Mouse (Mus musculus) ES-E14 (cell line): ENCODE measurements around the gene Vps54. TPM values are rescaled to one million over a fixed set of nuclear protein-coding genes. Genes with fewer than 3 reads are reported as not detected.
"Not testable (repeated sequence)": the region's sequence is repeated elsewhere in the genome, so short reads cannot be mapped to it uniquely, and the experiment has no call there.

Experiments used
- DNase-seq: peaks from one replicate; pipeline ENCODE4 v3.0.0-alpha.2; 2013; ENCODE audit warnings: low read depth, low spot score
- H3K27ac ChIP-seq: 2 replicates; pipeline ENCODE4 v1.5.1; 2012; ENCODE audit warnings: low read depth, mild to moderate bottlenecking, low read length, moderate library complexity, mixed read lengths; ENCODE audit not compliant: poor library complexity, insufficient read depth, severe bottlenecking
- H3K36me3 ChIP-seq: 2 replicates; pipeline ENCODE4 v1.6.1; 2012; ENCODE audit warnings: mild to moderate bottlenecking, low read length, moderate library complexity, mixed read lengths; ENCODE audit not compliant: control insufficient read depth, poor library complexity, insufficient read depth, severe bottlenecking
- H3K4me1 ChIP-seq, 2 experiments: fragments of 150-350 bp in 1 of 2; sonication (generic) in 1 of 2; 2 replicates each; pipeline ENCODE4 v1.6.1; 2012; ENCODE audit warnings: low read length in 2 of 2, mild to moderate bottlenecking in 1 of 2, mixed read lengths in 1 of 2; ENCODE audit not compliant: control insufficient read depth in 2 of 2, insufficient read depth in 2 of 2, poor library complexity in 1 of 2
- H3K4me3 ChIP-seq, 2 experiments: fragments of 150-350 bp in 1 of 2; sonication (generic) in 1 of 2; 2 replicates each; pipeline ENCODE4 v1.5.1; 2012; ENCODE audit warnings: low read length in 2 of 2, low read depth in 1 of 2, mild to moderate bottlenecking in 1 of 2, mixed read lengths in 1 of 2; ENCODE audit not compliant: insufficient read depth in 1 of 2, poor library complexity in 1 of 2, severe bottlenecking in 1 of 2
- H3K9ac ChIP-seq: 2 replicates; pipeline ENCODE4 v1.6.1; 2012; ENCODE audit warnings: low read depth, mild to moderate bottlenecking, low read length, mixed read lengths; ENCODE audit not compliant: poor library complexity, insufficient read depth, severe bottlenecking
- H3K9me3 ChIP-seq: fragments of 150-350 bp; sonication (generic); 2 replicates; pipeline ENCODE4 v1.6.1; 2012; ENCODE audit warnings: low read depth, mild to moderate bottlenecking, low read length; ENCODE audit not compliant: control insufficient read depth, insufficient read depth
- CHD2 ChIP-seq: IDR thresholded peaks from 2 replicates; pipeline ENCODE4 v1.6.1; 2014; ENCODE audit warnings: mild to moderate bottlenecking, low read depth, low read length, inconsistent platforms
- HCFC1 ChIP-seq: IDR thresholded peaks from 2 replicates; pipeline ENCODE4 v1.6.1; 2012; ENCODE audit warnings: low read length, inconsistent platforms, borderline replicate concordance; ENCODE audit not compliant: insufficient read depth
- MAFK ChIP-seq: IDR thresholded peaks from 2 replicates; pipeline ENCODE4 v1.6.1; 2014; ENCODE audit warnings: mild to moderate bottlenecking, low read depth, low read length, inconsistent platforms; ENCODE audit not compliant: insufficient read depth
- ZC3H11A ChIP-seq: IDR thresholded peaks from 2 replicates; pipeline ENCODE4 v1.6.1; 2012; ENCODE audit warnings: low read depth, mild to moderate bottlenecking, inconsistent platforms, low read length, borderline replicate concordance
- ZNF384 ChIP-seq: IDR thresholded peaks from 2 replicates; pipeline ENCODE4 v1.6.1; 2012; ENCODE audit warnings: low read depth, low read length, inconsistent platforms
- in situ Hi-C, 2 experiments: fragments of 600-800 bp; cut with MboI; formaldehyde crosslinking; loops; one replicate each; pipeline ENCODE4 v1.15.1; 2025; ENCODE audit warnings: low sequenced_read_pairs in 2 of 2, inconsistent platforms in 1 of 2; ENCODE audit not compliant: unreplicated experiment in 2 of 2
- total RNA-seq: library from RNA; depleted of rRNA; stranded (reverse); fragments of 300-350 nt; gene quantifications from 2 replicates; pipeline ENCODE4 v1.2.3, GENCODE M21; 2012

The Vps54 gene
- total RNA-seq, 1 experiment: 61.4 TPM

DNA sequence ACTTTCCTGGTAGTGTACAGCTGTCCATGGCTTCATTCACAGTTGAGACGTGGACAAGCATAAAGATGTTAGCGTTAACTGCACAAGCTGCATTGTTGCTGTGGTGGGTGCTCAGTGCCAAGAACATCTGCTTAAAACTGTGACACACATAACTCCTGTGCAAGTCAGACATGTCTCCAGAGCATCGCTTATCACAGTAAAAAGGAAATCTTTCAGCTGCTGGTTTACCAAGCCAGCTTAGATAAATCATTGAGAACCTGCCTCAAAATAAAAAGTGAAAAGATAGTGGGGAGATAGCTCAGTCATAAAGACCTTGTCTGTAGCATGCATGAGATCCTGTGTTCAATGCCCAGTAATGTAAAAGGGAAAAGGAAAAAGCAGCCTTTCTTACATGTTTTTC is 47.3 kb downstream of the Vps54 start:
- Histone ChIP-seq H3K9ac (no peak overlapping the region), H3K9me3 (no peaks in the 10 kb centered on the region), H3K4me1 (no peaks in the 10 kb centered on the region), H3K4me3 (no peak overlapping the region), H3K36me3 (no peaks in the 10 kb centered on the region), H3K27ac (no peak overlapping the region)
- TF ChIP-seq HCFC1 (no peak), CHD2 (no peak), ZC3H11A (no peak), ZNF384 (no peak), MAFK (no peak)
- DNase-seq: no peak
- in situ Hi-C loops: no loop called here

DNA sequence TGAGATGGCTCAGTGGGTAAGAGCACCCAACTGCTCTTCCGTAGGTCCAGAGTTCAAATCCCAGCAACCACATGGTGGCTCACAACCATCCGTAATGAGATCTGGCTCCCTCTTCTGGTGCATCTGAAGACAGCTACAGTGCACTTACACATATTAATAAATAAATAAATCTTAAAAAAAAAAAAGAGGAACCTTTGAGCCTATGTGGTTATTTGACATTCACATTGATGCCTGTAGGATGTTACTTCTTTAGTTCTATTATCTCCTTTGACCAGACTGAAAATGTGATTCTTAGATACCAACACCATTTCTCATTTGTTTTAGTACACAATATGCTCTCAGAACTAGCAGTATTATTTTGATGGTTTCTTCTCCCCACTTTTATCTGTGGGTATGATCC is 49.1 kb downstream of the Vps54 start:
- in situ Hi-C loops, DNase-seq, H3K9me3 ChIP-seq, H3K4me1 ChIP-seq, H3K9ac ChIP-seq, H3K36me3 ChIP-seq, H3K27ac ChIP-seq, H3K4me3 ChIP-seq: not testable (repeated sequence)

DNA sequence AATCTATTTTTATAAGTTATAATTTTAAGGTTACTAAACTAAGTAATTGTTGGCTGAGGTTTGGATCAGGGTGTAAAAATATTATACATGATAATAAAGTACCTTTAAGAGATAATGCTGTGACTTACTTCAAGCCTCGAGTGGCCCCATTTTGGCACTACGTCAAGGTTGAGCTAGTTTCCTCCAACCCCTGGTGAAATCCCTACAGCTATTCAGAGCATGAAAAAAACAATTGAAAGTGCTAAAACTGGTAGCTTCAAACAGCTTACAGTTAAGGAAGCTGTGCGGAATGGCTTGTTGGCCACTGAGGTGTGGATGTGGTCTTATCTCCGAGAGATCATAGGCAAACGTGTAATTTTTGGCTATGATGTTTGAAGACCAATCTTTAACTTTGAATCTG is 56.4 kb downstream of the Vps54 start:
- Histone ChIP-seq H3K4me1 (no peaks in the 10 kb centered on the region), H3K36me3 (peaks cover 7% of the 10 kb centered on the region; the same call in 1 of the 2 replicates), H3K27ac (no peak overlapping the region), H3K4me3 (no peak overlapping the region), H3K9me3 (no peaks in the 10 kb centered on the region), H3K9ac (no peak overlapping the region)
- no peak for DNase-seq
- TF ChIP-seq ZNF384: no peak
- no peak for TF ChIP-seq HCFC1
- no peak for TF ChIP-seq ZC3H11A
- TF ChIP-seq CHD2: no peak
- TF ChIP-seq MAFK: no peak
- in situ Hi-C loops: no loop called here

DNA sequence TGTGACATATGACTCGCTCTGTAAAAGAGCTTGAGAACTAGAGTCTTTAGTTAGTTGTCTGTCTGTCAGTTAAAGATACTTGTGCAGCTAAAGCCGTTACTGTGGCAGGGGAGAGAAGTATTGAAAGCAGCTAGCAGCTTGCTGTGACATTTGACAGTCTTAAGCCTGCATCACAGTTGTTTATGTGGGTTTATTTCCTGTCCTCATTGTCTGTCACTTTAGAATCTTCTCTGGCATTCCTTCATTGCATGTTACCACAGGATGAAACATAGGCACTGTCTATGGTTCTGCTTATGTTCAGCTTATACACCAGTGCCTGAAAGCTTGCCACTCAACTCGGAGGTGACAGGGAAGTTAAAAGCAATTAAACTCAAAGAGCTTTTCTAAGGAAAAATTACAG is 64.5 kb downstream of the Vps54 start:
- in situ Hi-C loops: no loop called here
- H3K9ac ChIP-seq: no peak overlapping the region
- no peaks in the 10 kb centered on the region for H3K4me1 ChIP-seq
- no peak overlapping the region for H3K4me3 ChIP-seq
- TF ChIP-seq HCFC1: no peak
- TF ChIP-seq ZNF384: no peak
- peaks cover 8% of the 10 kb centered on the region for H3K36me3 ChIP-seq
- H3K27ac ChIP-seq: no peak overlapping the region
- H3K9me3 ChIP-seq: no peaks in the 10 kb centered on the region
- DNase-seq: no peak

DNA sequence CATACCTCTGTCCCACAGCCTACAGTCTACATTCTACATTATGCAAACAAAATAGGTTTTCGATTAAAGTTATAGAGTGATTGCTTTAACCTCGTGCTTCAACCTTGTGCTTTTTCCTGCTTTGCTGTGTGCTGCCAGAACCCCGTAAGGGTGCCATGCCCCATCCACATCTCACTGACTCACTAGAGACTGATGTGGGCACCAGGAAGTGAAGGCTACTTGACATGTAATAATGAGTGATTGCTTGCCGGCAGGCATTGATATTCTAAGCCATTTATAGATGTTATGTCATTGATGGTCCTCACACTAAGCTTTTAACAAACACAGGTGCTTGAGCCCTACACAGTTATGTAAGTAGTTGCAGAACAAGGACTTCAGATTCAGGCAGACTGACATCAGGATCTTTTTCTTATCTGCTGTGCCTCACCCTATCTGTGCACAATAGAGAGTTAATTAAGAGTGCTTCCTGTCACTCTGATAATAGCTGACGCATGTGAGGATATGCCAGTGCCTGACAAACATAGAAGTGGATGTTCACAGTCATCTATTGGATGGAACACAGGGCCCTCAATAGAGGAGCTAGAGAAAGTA is 68.1 kb downstream of the Vps54 start:
- no peak overlapping the region for H3K27ac ChIP-seq
- in situ Hi-C loops: loop anchor here in 1 of 2 experiments (5.0 kb wide), 1 partner anchor 155 kb away; no protein-coding TSS in a partner anchor
- H3K9me3 ChIP-seq: no peaks in the 10 kb centered on the region
- TF ChIP-seq HCFC1: no peak
- no peak for TF ChIP-seq ZC3H11A
- no peak for TF ChIP-seq CHD2
- no peak for TF ChIP-seq MAFK
- no peak for TF ChIP-seq ZNF384
- no peak for DNase-seq
- H3K4me3 ChIP-seq: no peak overlapping the region
- H3K9ac ChIP-seq: no peak overlapping the region
- H3K36me3 ChIP-seq: peaks cover 4% of the 10 kb centered on the region
- H3K4me1 ChIP-seq: no peaks in the 10 kb centered on the region
